Mouse (Mus musculus): ENCODE measurements around the gene Anapc11.
"Not testable (repeated sequence)": the region's sequence is repeated elsewhere in the genome, so short reads cannot be mapped to it uniquely, and the experiment has no call there.

Anapc11 gene

GRCm38 (mm10) chr11:120575940-120576339 is 22.3 kb upstream of the Anapc11 start:
- no peak for DNase-seq

- DNase-seq = no peak
Measured at GRCm38 (mm10) chr11:120576365-120576981, 21.7 kb upstream of the Anapc11 start.

GRCm38 (mm10) chr11:120577211-120578023 is 20.8 kb upstream of the Anapc11 start:
- peak; percentile 47 for DNase-seq

GRCm38 (mm10) chr11:120578024-120578693 is 20.1 kb upstream of the Anapc11 start:
- DNase-seq = peak; percentile 56

- peak; percentile 69 for DNase-seq
Measured at GRCm38 (mm10) chr11:120578694-120579243, 19.5 kb upstream of the Anapc11 start.

GRCm38 (mm10) chr11:120579316-120580107 is 18.7 kb upstream of the Anapc11 start:
- peak; percentile 77 for DNase-seq

GRCm38 (mm10) chr11:120580190-120580589 is 18.0 kb upstream of the Anapc11 start:
- peak; percentile 60 for DNase-seq

GRCm38 (mm10) chr11:120580871-120581331 is 17.3 kb upstream of the Anapc11 start:
- peak; percentile 61 for DNase-seq

GRCm38 (mm10) chr11:120581490-120582267 is 16.5 kb upstream of the Anapc11 start, which contains the start of gene Arhgdia:
Arhgdia (minus strand) TSS chr11:120581624.
- DNase-seq = peak; percentile 88

GRCm38 (mm10) chr11:120582268-120582981 is 15.8 kb upstream of the Anapc11 start:
- no peak for DNase-seq

GRCm38 (mm10) chr11:120582982-120583293 is 15.3 kb upstream of the Anapc11 start:
- DNase-seq = not testable (repeated sequence)

GRCm38 (mm10) chr11:120583937-120584336 is 14.3 kb upstream of the Anapc11 start:
- DNase-seq = no peak

GRCm38 (mm10) chr11:120588531-120588930 is 9.7 kb upstream of the Anapc11 start:
- no peak for DNase-seq

- peak; percentile 29 for DNase-seq
Measured at GRCm38 (mm10) chr11:120597240-120598235, 683 bp upstream of the Anapc11 start.

GRCm38 (mm10) chr11:120598990-120599549 is 849 bp downstream of the Anapc11 start:
- peak; percentile 32 for DNase-seq

- DNase-seq = no peak
Measured at GRCm38 (mm10) chr11:120600716-120601115, 2.5 kb downstream of the Anapc11 start.

GRCm38 (mm10) chr11:120603545-120603944 is 5.3 kb downstream of the Anapc11 start:
- DNase-seq = no peak

GRCm38 (mm10) chr11:120605667-120606066 is 7.4 kb downstream of the Anapc11 start:
- DNase-seq = no peak

GRCm38 (mm10) chr11:120606764-120607163 is 8.5 kb downstream of the Anapc11 start:
- DNase-seq = no peak

Data from cerebellum, adult 11-12 months (tissue).